29 mouse cellular contexts compared by ENCODE assay signal in genomic region chr1:136935960-136936324, GRCm38 (mm10). TPM values are rescaled to one million over a fixed set of nuclear protein-coding genes. Genes with fewer than 3 reads are reported as not detected.
A peak's percentile ranks its signal among the peaks of the same experiment; 100 is the strongest.
DNase-seq lines count a peak whose midpoint lies in the region; ATAC-seq and TF ChIP-seq lines count a peak whose summit lies in the region.
"Had no signal": no experiment of that assay in that cellular context is flagged by ENCODE, and none has a peak within 500 bp of the region (broad histone marks: within the 10 kb centered on the region; RNA-seq: fewer than 3 reads in every experiment).

No protein-coding gene starts in this region.

- no peak for TF ChIP-seq POLR2A in liver, adult 2 months (IDR thresholded peaks at IDR 0.05; ENCODE audit: extremely low read depth, insufficient read depth, low read length)

- peaks cover 62% of the 10 kb centered on the region for H3K4me1 ChIP-seq in liver, adult 2 months (ENCODE audit: control insufficient read depth, insufficient read depth, low read length)
- H3K4me1 ChIP-seq: embryonic facial prominence, embryonic 15.5 days; forebrain, embryonic 10.5 days; forebrain, embryonic 12.5 days had no signal

- H3K27ac ChIP-seq in liver, adult 2 months (replicated peaks; ENCODE audit: insufficient read depth, low read depth, low read length) = peak overlapping the region; percentile 68; the same call in 1 of the 2 replicates
- H3K27ac ChIP-seq: embryonic facial prominence, embryonic 13.5 days; embryonic facial prominence, embryonic 15.5 days; forebrain, embryonic 10.5 days; forebrain, embryonic 12.5 days had no signal

- ATAC-seq in frontal cortex, adult (ENCODE audit: low TSS enrichment) = peak; percentile 99
- ATAC-seq: activated CD4-positive, CD25-positive, alpha-beta regulatory T cell, adult 4 months; CD4-positive, CD25-positive, alpha-beta regulatory T cell, adult 4 months; forebrain, embryonic 14.5 days; Patski had no signal

- no peak overlapping the region for H3K4me3 ChIP-seq in liver, adult 2 months (ENCODE audit: insufficient read depth, low read depth, low read length)
- H3K4me3 ChIP-seq: embryonic facial prominence, embryonic 13.5 days; embryonic facial prominence, embryonic 15.5 days; erythroblast, embryonic 14.5 days; forebrain, embryonic 10.5 days; forebrain, embryonic 12.5 days had no signal

- no peak for DNase-seq in frontal cortex, postnatal 14 days (ENCODE audit: low spot score in 2 of 2)
- DNase-seq in liver, adult 2 months (ENCODE audit: extremely low read depth, low read depth, low spot score) = no peak
- no peak for DNase-seq in liver
- peak; percentile 16 for DNase-seq in right cerebral cortex, adult 18-20 months
- DNase-seq in right cerebral cortex, postnatal 10 days (ENCODE audit: low spot score in 2 of 2) = no peak
- peak; percentile 23 for DNase-seq in brain, adult 2 months (ENCODE audit: low read depth, low spot score)
- DNase-seq: adrenal gland, adult 8-10 months; adrenal gland, postnatal 14 days; adrenal gland, postnatal 36 days; B cell, adult 2 months; cerebellum, adult 11 months; cerebellum, adult 18-20 months; cerebellum, adult 8-10 months; cerebellum, adult 9-11 months; cerebellum, postnatal 36 days; embryo, embryonic 11 days had no signal

- 55% methylated on average over 9 of the region's 9 CpGs for WGBS in liver, adult 2 months

- H3K9ac ChIP-seq in liver, adult 2 months (ENCODE audit: low read depth, low read length) = no peak overlapping the region
- H3K9ac ChIP-seq: embryonic facial prominence, embryonic 13.5 days; embryonic facial prominence, embryonic 15.5 days; forebrain, embryonic 12.5 days had no signal

- H3K27me3 ChIP-seq in liver, adult 2 months (ENCODE audit: control insufficient read depth, insufficient read depth, low read length) = no peaks in the 10 kb centered on the region
- H3K27me3 ChIP-seq: CH12.LX; embryonic facial prominence, embryonic 15.5 days had no signal

- peaks cover 22% of the 10 kb centered on the region for H3K36me3 ChIP-seq in liver, adult 2 months (ENCODE audit: control insufficient read depth, insufficient read depth, low read length)
- H3K36me3 ChIP-seq: embryonic facial prominence, embryonic 13.5 days; embryonic facial prominence, embryonic 15.5 days; forebrain, embryonic 10.5 days; forebrain, embryonic 12.5 days; G1E had no signal

- H3K79me2 ChIP-seq in liver, adult 2 months (ENCODE audit: control insufficient read depth, insufficient read depth, low read length) = peaks cover 38% of the 10 kb centered on the region

- TF ChIP-seq CTCF in liver, adult 2 months (IDR thresholded peaks at IDR 0.05; ENCODE audit: low read depth, low read length) = no peak

RNA-seq across cellular contexts. Expression of gene Nr5a2, which starts 24.3 kb away (rescaled TPM):
- total RNA-seq in liver, adult 2 months (2014; rRNA removed) = 37.7 and 41.5 TPM in 2 replicates
- 21.4 and 24.0 TPM in 2 replicates for polyA plus RNA-seq in liver, adult 2 months (2012; rRNA removed)
- total RNA-seq: common myeloid progenitor, adult 5-6 weeks had no signal
- polyA plus RNA-seq: G1E had no signal

Comparison
In these comparisons a context has a peak if more than half of its experiments do, and no peak if none do; other contexts are left out.
1. DNase-seq: peak in right cerebral cortex, adult 18-20 months (single experiment) and brain, adult 2 months (single experiment); none in frontal cortex, postnatal 14 days (0 of 2), liver, adult 2 months (single experiment), liver (single experiment) and right cerebral cortex, postnatal 10 days (0 of 2).